Mouse (Mus musculus) olfactory bulb, adult 2 months (tissue): ENCODE measurements around the gene Acot1.

Experiments
- CTCF ChIP-seq: fragments of 200-500 bp; IDR thresholded peaks from 2 replicates; pipeline ENCODE4 v1.5.1; 2012; ENCODE audit warnings: low read depth, mild to moderate bottlenecking, low read length, moderate library complexity; ENCODE audit not compliant: insufficient read depth
- POLR2A ChIP-seq: fragments of 200-500 bp; IDR thresholded peaks from 2 replicates; pipeline ENCODE4 v1.6.1; 2012; ENCODE audit warnings: mild to moderate bottlenecking, low read depth, low read length, moderate library complexity; ENCODE audit not compliant: insufficient read depth

- TF ChIP-seq POLR2A (no peak), CTCF (no peak)
Measured at GRCm38 (mm10) chr12:84025888-84026287, 16.6 kb downstream of the Acot1 start.
